Mouse (Mus musculus) gastrocnemius, postnatal 14 days (tissue): ENCODE data around the gene Prkab2. TPM values are rescaled to one million over a fixed set of nuclear protein-coding genes. Genes with fewer than 3 reads are reported as not detected.

ENCODE experiments used
- DNase-seq: peaks from one replicate; pipeline ENCODE4 v3.0.0; 2021; ENCODE audit warnings: mixed read lengths
- intact Hi-C: fragments of 180-260 bp; cut with DNase I; formaldehyde crosslinking; loops from one replicate; pipeline ENCODE4 v1.15.1; 2025; ENCODE audit warnings: low total_unique reads
- total RNA-seq, 2 experiments: library from RNA; stranded (reverse); gene quantifications; 2 replicates each; pipeline ENCODE4 v1.2.3; 2021

The Prkab2 gene
- total RNA-seq, 2 experiments from 2014 or later: 65.3 to 69.8 TPM

- intact Hi-C loops: loop anchor here (5.0 kb wide), 1 partner anchor 195 kb away; no protein-coding TSS in a partner anchor
- no peak for DNase-seq
Observed at GRCm38 (mm10) chr3:97682576-97682975, 24.6 kb downstream of the Prkab2 start.

- DNase-seq: no peak
- intact Hi-C loops: loop anchor here (5.0 kb wide), 1 partner anchor 194 kb away; no protein-coding TSS in a partner anchor
Observed at GRCm38 (mm10) chr3:97683560-97684195, 25.7 kb downstream of the Prkab2 start.

- intact Hi-C loops: no loop called here
- no peak for DNase-seq
Observed at GRCm38 (mm10) chr3:97686372-97687117, 28.6 kb downstream of the Prkab2 start.

GRCm38 (mm10) chr3:97689289-97689688 is 31.3 kb downstream of the Prkab2 start:
- intact Hi-C loops: no loop called here
- no peak for DNase-seq

GRCm38 (mm10) chr3:97690590-97690989 is 32.6 kb downstream of the Prkab2 start:
- no peak for DNase-seq
- intact Hi-C loops: no loop called here

- no peak for DNase-seq
- intact Hi-C loops: no loop called here
Observed at GRCm38 (mm10) chr3:97691443-97692017, 33.5 kb downstream of the Prkab2 start.

- no peak for DNase-seq
- intact Hi-C loops: no loop called here
Observed at GRCm38 (mm10) chr3:97693806-97694205, 35.8 kb downstream of the Prkab2 start.

GRCm38 (mm10) chr3:97696866-97697265 is 38.9 kb downstream of the Prkab2 start:
- no peak for DNase-seq
- intact Hi-C loops: no loop called here

GRCm38 (mm10) chr3:97697291-97697690 is 39.3 kb downstream of the Prkab2 start:
- no peak for DNase-seq
- intact Hi-C loops: no loop called here

GRCm38 (mm10) chr3:97699061-97699460 is 41.1 kb downstream of the Prkab2 start:
- no peak for DNase-seq
- intact Hi-C loops: no loop called here

GRCm38 (mm10) chr3:97701198-97701597 is 43.2 kb downstream of the Prkab2 start:
- DNase-seq: no peak
- intact Hi-C loops: no loop called here

- intact Hi-C loops: no loop called here
- no peak for DNase-seq
Observed at GRCm38 (mm10) chr3:97702448-97703080, 44.6 kb downstream of the Prkab2 start.

GRCm38 (mm10) chr3:97705508-97705907 is 47.5 kb downstream of the Prkab2 start:
- no peak for DNase-seq
- intact Hi-C loops: no loop called here

GRCm38 (mm10) chr3:97706561-97706960 is 48.6 kb downstream of the Prkab2 start:
- DNase-seq: no peak
- intact Hi-C loops: no loop called here

- intact Hi-C loops: no loop called here
Observed at GRCm38 (mm10) chr3:97710134-97710533, 52.1 kb downstream of the Prkab2 start.

GRCm38 (mm10) chr3:97710881-97711280 is 52.9 kb downstream of the Prkab2 start:
- DNase-seq: no peak
- intact Hi-C loops: no loop called here

More at GRCm38 (mm10) chr3:97710134-97710533, 52.1 kb downstream of the Prkab2 start:
- DNase-seq: no peak

GRCm38 (mm10) chr3:97715922-97716321 is 57.9 kb downstream of the Prkab2 start:
- intact Hi-C loops: no loop called here
- no peak for DNase-seq

GRCm38 (mm10) chr3:97719116-97719515 is 61.1 kb downstream of the Prkab2 start:
- DNase-seq: no peak
- intact Hi-C loops: no loop called here
